ENCODE assay signal across 17 mouse cellular contexts in the genomic region with DNA sequence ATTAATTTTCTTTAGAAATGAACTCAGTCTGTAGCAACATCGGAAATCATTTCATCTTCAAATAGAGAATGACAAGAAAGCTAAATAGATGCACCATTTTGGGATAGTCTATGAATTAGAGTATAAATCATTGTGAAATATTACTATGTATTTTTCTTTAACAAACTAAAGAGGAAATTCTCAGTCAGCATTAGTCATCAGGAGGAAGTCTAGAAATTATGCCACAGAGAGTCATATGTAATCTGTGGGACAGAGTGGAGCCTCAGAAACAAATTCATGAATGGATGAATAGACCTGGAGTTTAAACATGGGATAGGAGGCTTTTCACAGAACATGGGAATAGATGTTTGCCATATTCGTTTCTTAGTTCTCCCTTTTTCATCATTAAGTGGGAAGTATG.
"Had no signal": no experiment of that assay in that cellular context is flagged by ENCODE, and none has a peak within 500 bp of the region (broad histone marks: within the 10 kb centered on the region; RNA-seq: fewer than 3 reads in every experiment).

No protein-coding gene starts in this region.

- H3K9me3 ChIP-seq: limb, embryonic 10.5 days; liver, embryonic 13.5 days; midbrain, embryonic 13.5 days had no signal

- H3K9ac ChIP-seq: kidney, embryonic 15.5 days; limb, embryonic 13.5 days; liver, embryonic 13.5 days; lung, embryonic 14.5 days; midbrain, embryonic 13.5 days; neural tube, embryonic 13.5 days had no signal

- H3K4me1 ChIP-seq: kidney, embryonic 15.5 days; limb, embryonic 10.5 days; limb, embryonic 13.5 days; liver, embryonic 13.5 days; midbrain, embryonic 13.5 days; neural tube, embryonic 13.5 days had no signal

- ATAC-seq: intestine, postnatal 0 days; lung, postnatal 0 days; midbrain, embryonic 13.5 days; midbrain, embryonic 16.5 days had no signal

- H3K4me3 ChIP-seq: kidney, embryonic 15.5 days; limb, embryonic 10.5 days; limb, embryonic 13.5 days; liver, embryonic 13.5 days; midbrain, embryonic 13.5 days; myocyte; neural tube, embryonic 13.5 days had no signal

- H3K27ac ChIP-seq: kidney, embryonic 15.5 days; limb, embryonic 10.5 days; limb, embryonic 13.5 days; liver, embryonic 13.5 days; midbrain, embryonic 13.5 days; neural tube, embryonic 13.5 days had no signal

- H3K36me3 ChIP-seq: kidney, embryonic 15.5 days; limb, embryonic 10.5 days; limb, embryonic 13.5 days; liver, embryonic 13.5 days; midbrain, embryonic 13.5 days; neural tube, embryonic 13.5 days had no signal

- DNase-seq: kidney, adult 8-10 months; kidney, postnatal 14 days; kidney, postnatal 4 days; liver, embryonic 13.5 days; lung, embryonic 14.5 days; thymus, adult 2 months; thymus, postnatal 14 days; thymus, postnatal 4 days had no signal

- H3K27me3 ChIP-seq: kidney, embryonic 15.5 days; limb, embryonic 13.5 days; liver, embryonic 13.5 days; midbrain, embryonic 13.5 days; neural tube, embryonic 13.5 days had no signal

- H3K4me2 ChIP-seq: kidney, embryonic 15.5 days; limb, embryonic 13.5 days; liver, embryonic 13.5 days; lung, embryonic 14.5 days; midbrain, embryonic 13.5 days; neural tube, embryonic 13.5 days had no signal
